Mouse (Mus musculus) lung, postnatal 14 days (tissue): ENCODE data around the gene Cbfa2t2.

Experiments used
- DNase-seq: peaks from one replicate; pipeline ENCODE4 v3.0.0; 2021

Gene Cbfa2t2

GRCm38 (mm10) chr2:154571976-154572375, 135.7 kb downstream of the Cbfa2t2 start:
- DNase-seq = no peak

GRCm38 (mm10) chr2:154572996-154573395, 136.7 kb downstream of the Cbfa2t2 start:
- DNase-seq = no peak

- DNase-seq = no peak
These were observed 138.0 kb downstream of the Cbfa2t2 start for GRCm38 (mm10) chr2:154574271-154574670.

- DNase-seq = no peak
These were observed 140.8 kb downstream of the Cbfa2t2 start for GRCm38 (mm10) chr2:154576876-154577743.

- no peak for DNase-seq
These were observed 141.4 kb downstream of the Cbfa2t2 start for GRCm38 (mm10) chr2:154577744-154578067.

GRCm38 (mm10) chr2:154580586-154580985, 144.3 kb downstream of the Cbfa2t2 start:
- DNase-seq = peak; percentile 38

- no peak for DNase-seq
These were observed 145.1 kb downstream of the Cbfa2t2 start for GRCm38 (mm10) chr2:154581421-154581820.

- DNase-seq = no peak
These were observed 147.9 kb downstream of the Cbfa2t2 start for GRCm38 (mm10) chr2:154583906-154584872.

- DNase-seq = no peak
These were observed 148.8 kb downstream of the Cbfa2t2 start for GRCm38 (mm10) chr2:154584931-154585601.

- peak; percentile 51 for DNase-seq
These were observed 150.1 kb downstream of the Cbfa2t2 start for GRCm38 (mm10) chr2:154586405-154586804.
